Mouse (Mus musculus): Measurements from ENCODE around the gene Sorcs2.

Sorcs2 gene

GRCm38 (mm10) chr5:36043154-36043553, 354.8 kb downstream of the Sorcs2 start:
- no peak for DNase-seq

- no peak for DNase-seq
Measured at GRCm38 (mm10) chr5:36041756-36042155, 356.2 kb downstream of the Sorcs2 start.

GRCm38 (mm10) chr5:36041236-36041562, 356.7 kb downstream of the Sorcs2 start:
- no peak for DNase-seq

GRCm38 (mm10) chr5:36040398-36041235, 357.3 kb downstream of the Sorcs2 start:
- no peak for DNase-seq

- DNase-seq = no peak
Measured at GRCm38 (mm10) chr5:36039596-36039995, 358.3 kb downstream of the Sorcs2 start.

- no peak for DNase-seq
Measured at GRCm38 (mm10) chr5:36033531-36034426, 364.2 kb downstream of the Sorcs2 start.

- DNase-seq = peak; percentile 27
Measured at GRCm38 (mm10) chr5:36025076-36025475, 372.9 kb downstream of the Sorcs2 start.

- DNase-seq = peak; percentile 30
Measured at GRCm38 (mm10) chr5:36024003-36024685, 373.8 kb downstream of the Sorcs2 start.

- no peak for DNase-seq
Measured at GRCm38 (mm10) chr5:36022361-36022760, 375.6 kb downstream of the Sorcs2 start.

- no peak for DNase-seq
Measured at GRCm38 (mm10) chr5:36021091-36021490, 376.8 kb downstream of the Sorcs2 start.

- no peak for DNase-seq
Measured at GRCm38 (mm10) chr5:36018366-36018765, 379.6 kb downstream of the Sorcs2 start.

- no peak for DNase-seq
Measured at GRCm38 (mm10) chr5:36009405-36009804, 388.5 kb downstream of the Sorcs2 start.

GRCm38 (mm10) chr5:36007649-36008048, 390.3 kb downstream of the Sorcs2 start:
- peak; percentile 36 for DNase-seq

GRCm38 (mm10) chr5:36006586-36006985, 391.4 kb downstream of the Sorcs2 start:
- DNase-seq = no peak

GRCm38 (mm10) chr5:36006106-36006505, 391.8 kb downstream of the Sorcs2 start:
- no peak for DNase-seq

GRCm38 (mm10) chr5:36003797-36004196, 394.1 kb downstream of the Sorcs2 start:
- no peak for DNase-seq

- no peak for DNase-seq
Measured at GRCm38 (mm10) chr5:35989986-35990735, 407.8 kb downstream of the Sorcs2 start.

GRCm38 (mm10) chr5:35989506-35989905, 408.4 kb downstream of the Sorcs2 start:
- no peak for DNase-seq

GRCm38 (mm10) chr5:35988085-35988484, 409.9 kb downstream of the Sorcs2 start:
- DNase-seq = no peak

GRCm38 (mm10) chr5:35985611-35986010, 412.3 kb downstream of the Sorcs2 start:
- peak; percentile 45 for DNase-seq

- peak; percentile 72 for DNase-seq
Measured at GRCm38 (mm10) chr5:35981976-35982375, 416.0 kb downstream of the Sorcs2 start.

- DNase-seq = no peak
Measured at GRCm38 (mm10) chr5:35981341-35981740, 416.6 kb downstream of the Sorcs2 start.

GRCm38 (mm10) chr5:35980542-35980941, 417.4 kb downstream of the Sorcs2 start:
- no peak for DNase-seq
